Mouse (Mus musculus) monocyte, adult 5-6 weeks (primary cell): ENCODE measurements around the gene Aim2. TPM values are rescaled to one million over a fixed set of nuclear protein-coding genes. Genes with fewer than 3 reads are reported as not detected.
A peak's percentile ranks its signal among the peaks of the same experiment; 100 is the strongest.

Experiments
- ATAC-seq: fragments of 153-309, 156-312 bp; replicated peaks from 2 replicates; pipeline ENCODE4 v1.8.0; 2017; ENCODE audit warnings: mild to moderate bottlenecking; ENCODE audit not compliant: low TSS enrichment, insufficient number of reproducible peaks, severe bottlenecking, poor library complexity, low FRiP score
- total RNA-seq: library from RNA; stranded (forward); fragments of 200-1000, 200-491, 200-594 nt; gene quantifications from 3 replicates; pipeline ENCODE4 v1.2.3, GENCODE M21; 2017

Aim2 gene
- total RNA-seq, 1 experiment from 2014 or later, result 140 TPM

GRCm38 (mm10) chr1:173371586-173371985, 20.9 kb downstream of the Aim2 start:
- ATAC-seq, result no peak

GRCm38 (mm10) chr1:173374020-173374419, 23.3 kb downstream of the Aim2 start:
- ATAC-seq, result peak; percentile 43; the same call in 1 of the 2 replicates

- ATAC-seq, result peak; percentile 86
Measured at GRCm38 (mm10) chr1:173377380-173378112, 26.9 kb downstream of the Aim2 start.

- no peak for ATAC-seq
Measured at GRCm38 (mm10) chr1:173381436-173381835, 30.8 kb downstream of the Aim2 start.

- no peak for ATAC-seq
Measured at GRCm38 (mm10) chr1:173389431-173389830, 38.8 kb downstream of the Aim2 start.

- no peak for ATAC-seq
Measured at GRCm38 (mm10) chr1:173389901-173390401, 39.3 kb downstream of the Aim2 start.

- ATAC-seq, result no peak
Measured at GRCm38 (mm10) chr1:173391754-173392153, 41.1 kb downstream of the Aim2 start.

- peak; percentile 77 for ATAC-seq
Measured at GRCm38 (mm10) chr1:173398323-173398970, 47.8 kb downstream of the Aim2 start.

- ATAC-seq, result no peak
Measured at GRCm38 (mm10) chr1:173404696-173405309, 54.1 kb downstream of the Aim2 start.

- peak; percentile 67 for ATAC-seq
Measured at GRCm38 (mm10) chr1:173409066-173409465, 58.4 kb downstream of the Aim2 start.

GRCm38 (mm10) chr1:173411863-173412262, 61.2 kb downstream of the Aim2 start:
- ATAC-seq, result peak; percentile 85

- no peak for ATAC-seq
Measured at GRCm38 (mm10) chr1:173414631-173415030, 64.0 kb downstream of the Aim2 start.

- ATAC-seq, result no peak
Measured at GRCm38 (mm10) chr1:173418516-173418915, 67.8 kb downstream of the Aim2 start.

- ATAC-seq, result peak; percentile 90
Measured at GRCm38 (mm10) chr1:173418936-173419621, 68.4 kb downstream of the Aim2 start.

GRCm38 (mm10) chr1:173420374-173420773, 69.7 kb downstream of the Aim2 start:
- peak; percentile 92 for ATAC-seq

- no peak for ATAC-seq
Measured at GRCm38 (mm10) chr1:173426345-173426744, 75.7 kb downstream of the Aim2 start.

- ATAC-seq, result peak; percentile 72
Measured at GRCm38 (mm10) chr1:173427385-173427784, 76.7 kb downstream of the Aim2 start.

GRCm38 (mm10) chr1:173429995-173430699, 79.5 kb downstream of the Aim2 start:
- peak; percentile 56 for ATAC-seq
